Mouse (Mus musculus) ES-Bruce4 (cell line): ENCODE results near the gene Pramel7. TPM values are rescaled to one million over a fixed set of nuclear protein-coding genes. Genes with fewer than 3 reads are reported as not detected.

Experiments used
- H3K27ac ChIP-seq: 2 replicates; pipeline ENCODE4 v1.5.1; 2012; ENCODE audit warnings: low read length, inconsistent platforms; ENCODE audit not compliant: insufficient read depth
- H3K27me3 ChIP-seq: 2 replicates; pipeline ENCODE4 v1.6.1; 2012; ENCODE audit warnings: mild to moderate bottlenecking, low read length, inconsistent platforms; ENCODE audit not compliant: control insufficient read depth, poor library complexity, insufficient read depth, severe bottlenecking
- H3K36me3 ChIP-seq: 2 replicates; pipeline ENCODE4 v1.6.1; 2012; ENCODE audit warnings: inconsistent platforms, mild to moderate bottlenecking, low read length, moderate library complexity; ENCODE audit not compliant: control insufficient read depth, poor library complexity, insufficient read depth, severe bottlenecking
- H3K4me1 ChIP-seq: one replicate; pipeline ENCODE4 v1.8.1; 2011; ENCODE audit warnings: low read length; ENCODE audit not compliant: control insufficient read depth, insufficient read depth
- H3K4me3 ChIP-seq: 2 replicates; pipeline ENCODE4 v1.5.1; 2011; ENCODE audit warnings: low read depth, mild to moderate bottlenecking, low read length
- H3K9ac ChIP-seq: 2 replicates; pipeline ENCODE4 v1.6.1; 2012; ENCODE audit warnings: low read depth, mild to moderate bottlenecking, inconsistent platforms; ENCODE audit not compliant: poor library complexity, severe bottlenecking
- H3K9me3 ChIP-seq: replicated peaks from 2 replicates; pipeline ENCODE4 v1.6.1; 2012; ENCODE audit warnings: mild to moderate bottlenecking, low read length, inconsistent platforms; ENCODE audit not compliant: control insufficient read depth, poor library complexity, insufficient read depth, severe bottlenecking
- CTCF ChIP-seq: IDR thresholded peaks from one replicate; pipeline ENCODE4 v1.8.1; 2011; ENCODE audit warnings: low read depth, low read length
- EP300 ChIP-seq: IDR thresholded peaks from 2 replicates; pipeline ENCODE4 v1.6.1; 2011; ENCODE audit warnings: low read depth, low read length; ENCODE audit not compliant: insufficient read depth
- POLR2A ChIP-seq: IDR thresholded peaks from one replicate; pipeline ENCODE4 v1.8.1; 2011; ENCODE audit warnings: low read length; ENCODE audit not compliant: insufficient read depth
- polyA plus RNA-seq: library from polyadenylated mRNA; stranded (reverse); fragments of >200 nt; gene quantifications from 2 replicates; pipeline ENCODE4 v1.2.4, GENCODE M21; 2011; ENCODE audit warnings: low read depth; ENCODE audit not compliant: missing spikeins, insufficient read depth, insufficient read length

Pramel7 gene
- polyA plus RNA-seq, 1 experiment = not detected

- Histone ChIP-seq H3K9ac (0 out of 2 replicates have a peak overlapping the region, but pooled peaks have one; percentile 37), H3K36me3 (0 out of 2 replicates have a peak, but pooled peaks cover 3% of the 10 kb centered on the region), H3K4me3 (no peak overlapping the region), H3K4me1 (peaks cover 2% of the 10 kb centered on the region), H3K27me3 (no peaks in the 10 kb centered on the region), H3K9me3 (peaks cover 4% of the 10 kb centered on the region; the same call in 1 of the 2 replicates), H3K27ac (no peak overlapping the region)
- TF ChIP-seq EP300 (no peak), CTCF (no peak), POLR2A (no peak)
Measured at GRCm38 (mm10) chr2:87480207-87480606, 16.7 kb downstream of the Pramel7 start.

GRCm38 (mm10) chr2:87461769-87462168 lies 35.1 kb downstream of the Pramel7 start:
- Histone ChIP-seq H3K27me3 (no peaks in the 10 kb centered on the region), H3K9ac (no peak overlapping the region), H3K27ac (no peak overlapping the region), H3K9me3 (no peaks in the 10 kb centered on the region), H3K36me3 (no peaks in the 10 kb centered on the region), H3K4me3 (no peak overlapping the region), H3K4me1 (no peaks in the 10 kb centered on the region)
- TF ChIP-seq CTCF = no peak
- no peak for TF ChIP-seq EP300
- TF ChIP-seq POLR2A = no peak

GRCm38 (mm10) chr2:87453662-87454061 lies 43.2 kb downstream of the Pramel7 start, which contains the start of gene Olfr1126:
Gene Olfr1126 (plus strand): TSS chr2:87453962.
- Histone ChIP-seq H3K27ac (no peak within 1 kb of the TSS), H3K4me1 (no peaks in the 10 kb centered on the region), H3K4me3 (no peak within 1 kb of the TSS), H3K27me3 (no peaks in the 10 kb centered on the region), H3K9me3 (no peaks in the 10 kb centered on the region), H3K9ac (no peak within 1 kb of the TSS), H3K36me3 (no peaks in the 10 kb centered on the region)
- TF ChIP-seq POLR2A (no peak), CTCF (no peak), EP300 (no peak)

Other genes starting within 250 kb of the Pramel7 start
- gene Olfr1115, start 249.1 kb downstream of the Pramel7 start, polyA plus RNA-seq = not detected in 2 replicates
- gene Olfr1116, start 229.6 kb downstream of the Pramel7 start, polyA plus RNA-seq = 0.10 TPM in 1 of 2 replicates, not detected in the other
- not detected in 2 replicates for gene Olfr1118, start 189.5 kb downstream of the Pramel7 start, polyA plus RNA-seq
- not detected in 2 replicates for gene Olfr1120, start 142.3 kb downstream of the Pramel7 start, polyA plus RNA-seq
- gene Olfr1121, start 127.2 kb downstream of the Pramel7 start, polyA plus RNA-seq = not detected in 2 replicates
- not detected in 2 replicates for gene Olfr1122, start 111.2 kb downstream of the Pramel7 start, polyA plus RNA-seq
- not detected in 2 replicates for gene Olfr1123, start 80.5 kb downstream of the Pramel7 start, polyA plus RNA-seq
- not detected in 2 replicates for gene Olfr1124, start 66.8 kb downstream of the Pramel7 start, polyA plus RNA-seq
- gene Olfr1126, start 43.1 kb downstream of the Pramel7 start, polyA plus RNA-seq = not detected in 2 replicates
- gene Pramel6, start 9.5 kb upstream of the Pramel7 start, polyA plus RNA-seq = 0.76 and 1.4 TPM in 2 replicates
- gene Olfr153, start 34.7 kb upstream of the Pramel7 start, polyA plus RNA-seq = not detected in 2 replicates
- not detected in 2 replicates for gene Olfr1128, start 48.4 kb upstream of the Pramel7 start, polyA plus RNA-seq
- not detected in 2 replicates for gene Olfr1129, start 76.8 kb upstream of the Pramel7 start, polyA plus RNA-seq
- not detected in 2 replicates for gene Olfr1130, start 109.1 kb upstream of the Pramel7 start, polyA plus RNA-seq
- not detected in 2 replicates for gene Olfr1131, start 130.0 kb upstream of the Pramel7 start, polyA plus RNA-seq
- not detected in 2 replicates for gene Olfr1132, start 140.4 kb upstream of the Pramel7 start, polyA plus RNA-seq
- not detected in 2 replicates for gene Olfr1133, start 150.3 kb upstream of the Pramel7 start, polyA plus RNA-seq
- gene Olfr1134, start 161.4 kb upstream of the Pramel7 start, polyA plus RNA-seq = not detected in 2 replicates
- not detected in 2 replicates for gene Olfr1135, start 176.6 kb upstream of the Pramel7 start, polyA plus RNA-seq
- not detected in 2 replicates for gene Olfr1136, start 196.9 kb upstream of the Pramel7 start, polyA plus RNA-seq
- not detected in 2 replicates for gene Olfr1137, start 216.1 kb upstream of the Pramel7 start, polyA plus RNA-seq
- not detected in 2 replicates for gene Olfr1138, start 242.9 kb upstream of the Pramel7 start, polyA plus RNA-seq
- not detected in 2 replicates for gene Olfr1140, start 246.7 kb upstream of the Pramel7 start, polyA plus RNA-seq